Mouse (Mus musculus): ENCODE measurements around the gene Mlh3. TPM values are rescaled to one million over a fixed set of nuclear protein-coding genes. Genes with fewer than 3 reads are reported as not detected.
"Not testable (repeated sequence)": the region's sequence is repeated elsewhere in the genome, so short reads cannot be mapped to it uniquely, and the experiment has no call there.

The Mlh3 gene
- polyA plus RNA-seq, 1 experiment from 2014 or later: 8.7 TPM

GRCm38 (mm10) chr12:85290633-85291032 is 20.2 kb upstream of the Mlh3 start:
- H3K4me1 ChIP-seq: peaks cover 28% of the 10 kb centered on the region
- no peak for DNase-seq (ENCODE audit: extremely low spot score, low spot score)
- H3K9me3 ChIP-seq: peaks cover 19% of the 10 kb centered on the region
- H3K27me3 ChIP-seq (ENCODE audit: poor library complexity, severe bottlenecking): peaks cover 23% of the 10 kb centered on the region
- H3K4me3 ChIP-seq: no peak overlapping the region
- 85% methylated on average over 10 of the region's 10 CpGs for WGBS
- no peak overlapping the region for H3K27ac ChIP-seq
- H3K36me3 ChIP-seq (replicated peaks): no peaks in the 10 kb centered on the region; the same call in 1 of the 2 replicates

GRCm38 (mm10) chr12:85289157-85290000 is 19.0 kb upstream of the Mlh3 start:
- H3K9me3 ChIP-seq: peaks cover 13% of the 10 kb centered on the region
- H3K4me3 ChIP-seq: peak overlapping the region; percentile 65
- DNase-seq (ENCODE audit: extremely low spot score, low spot score): no peak
- peak overlapping the region; percentile 86 for H3K27ac ChIP-seq
- 61% methylated on average over 24 of the region's 24 CpGs for WGBS
- no peaks in the 10 kb centered on the region; the same call in 1 of the 2 replicates for H3K36me3 ChIP-seq (replicated peaks)
- peaks cover 28% of the 10 kb centered on the region for H3K4me1 ChIP-seq
- peaks cover 23% of the 10 kb centered on the region for H3K27me3 ChIP-seq (ENCODE audit: poor library complexity, severe bottlenecking)

- no peaks in the 10 kb centered on the region for H3K36me3 ChIP-seq (replicated peaks)
- peaks cover 23% of the 10 kb centered on the region for H3K27me3 ChIP-seq (ENCODE audit: poor library complexity, severe bottlenecking)
- peak within 1 kb of the TSS; percentile 86 for H3K27ac ChIP-seq
- H3K9me3 ChIP-seq: peaks cover 7% of the 10 kb centered on the region; the same call in 1 of the 2 replicates
- H3K4me3 ChIP-seq: peak within 1 kb of the TSS; percentile 65
- WGBS: 3% methylated on average over 31 of the region's 31 CpGs
- H3K4me1 ChIP-seq: peaks cover 28% of the 10 kb centered on the region
- DNase-seq (ENCODE audit: extremely low spot score, low spot score): peak; percentile 94
These were observed 18.2 kb upstream of the Mlh3 start, which contains the start of gene Zc2hc1c for GRCm38 (mm10) chr12:85288486-85289156. Zc2hc1c (plus strand) TSS chr12:85288591.

- H3K27ac ChIP-seq: peak within 1 kb of the TSS; percentile 86
- no peak for DNase-seq (ENCODE audit: extremely low spot score, low spot score)
- WGBS: 8% methylated on average over 21 of the region's 21 CpGs
These were observed 17.5 kb upstream of the Mlh3 start, which contains the start of gene Acyp1 for GRCm38 (mm10) chr12:85287809-85288485. Acyp1 (minus strand) TSS chr12:85288438.

GRCm38 (mm10) chr12:85286941-85287340 is 16.5 kb upstream of the Mlh3 start:
- 28% methylated on average over 5 of the region's 5 CpGs for WGBS
- DNase-seq (ENCODE audit: extremely low spot score, low spot score): no peak

More at GRCm38 (mm10) chr12:85287809-85288485, 17.5 kb upstream of the Mlh3 start, which contains the start of gene Acyp1:
- H3K27me3 ChIP-seq (ENCODE audit: poor library complexity, severe bottlenecking): peaks cover 23% of the 10 kb centered on the region
- peaks cover under 1% of the 10 kb centered on the region; the same call in 1 of the 2 replicates for H3K9me3 ChIP-seq
- no peaks in the 10 kb centered on the region for H3K36me3 ChIP-seq (replicated peaks)
- H3K4me1 ChIP-seq: peaks cover 28% of the 10 kb centered on the region
- peak within 1 kb of the TSS; percentile 65 for H3K4me3 ChIP-seq

GRCm38 (mm10) chr12:85284996-85285395 is 14.6 kb upstream of the Mlh3 start:
- Histone ChIP-seq H3K4me3 (no peak overlapping the region), H3K4me1 (peaks cover 33% of the 10 kb centered on the region), H3K27me3 (ENCODE audit: poor library complexity, severe bottlenecking) (peaks cover 13% of the 10 kb centered on the region), H3K9me3 (no peaks in the 10 kb centered on the region), H3K27ac (no peak overlapping the region), H3K36me3 (replicated peaks) (no peaks in the 10 kb centered on the region)
- WGBS: 91% methylated on average over 4 of the region's 4 CpGs
- no peak for DNase-seq (ENCODE audit: extremely low spot score, low spot score)

More at GRCm38 (mm10) chr12:85286941-85287340, 16.5 kb upstream of the Mlh3 start:
- Histone ChIP-seq H3K27me3 (ENCODE audit: poor library complexity, severe bottlenecking) (peaks cover 23% of the 10 kb centered on the region), H3K36me3 (replicated peaks) (no peaks in the 10 kb centered on the region), H3K27ac (no peak overlapping the region), H3K4me1 (peaks cover 25% of the 10 kb centered on the region), H3K9me3 (no peaks in the 10 kb centered on the region), H3K4me3 (no peak overlapping the region)

- Histone ChIP-seq H3K36me3 (replicated peaks) (no peaks in the 10 kb centered on the region), H3K27ac (no peak overlapping the region), H3K4me1 (peaks cover 36% of the 10 kb centered on the region), H3K9me3 (no peaks in the 10 kb centered on the region), H3K4me3 (no peak overlapping the region), H3K27me3 (ENCODE audit: poor library complexity, severe bottlenecking) (peaks cover 7% of the 10 kb centered on the region)
- 74% methylated on average over 8 of the region's 8 CpGs for WGBS
- DNase-seq (ENCODE audit: extremely low spot score, low spot score): no peak
These were observed 13.9 kb upstream of the Mlh3 start for GRCm38 (mm10) chr12:85284331-85284730.

- H3K4me3 ChIP-seq; H3K27me3 ChIP-seq (ENCODE audit: poor library complexity, severe bottlenecking); DNase-seq (ENCODE audit: extremely low spot score, low spot score); H3K27ac ChIP-seq; H3K9me3 ChIP-seq; H3K36me3 ChIP-seq (replicated peaks): not testable (repeated sequence)
- 96% methylated on average over 2 of the region's 4 CpGs for WGBS
- H3K4me1 ChIP-seq: peaks cover 23% of the 10 kb centered on the region
These were observed 11.4 kb upstream of the Mlh3 start for GRCm38 (mm10) chr12:85281756-85282155.

GRCm38 (mm10) chr12:85280845-85281651 is 10.6 kb upstream of the Mlh3 start:
- DNase-seq (ENCODE audit: extremely low spot score, low spot score): no peak
- Histone ChIP-seq H3K4me3 (peak overlapping the region; percentile 83), H3K27me3 (ENCODE audit: poor library complexity, severe bottlenecking) (no peaks in the 10 kb centered on the region), H3K9me3 (no peaks in the 10 kb centered on the region), H3K4me1 (peaks cover 23% of the 10 kb centered on the region), H3K36me3 (replicated peaks) (no peaks in the 10 kb centered on the region), H3K27ac (no peak overlapping the region)
- 66% methylated on average over 12 of the region's 12 CpGs for WGBS

GRCm38 (mm10) chr12:85280105-85280844 is 9.9 kb upstream of the Mlh3 start:
- DNase-seq (ENCODE audit: extremely low spot score, low spot score): peak; percentile 96
- peak overlapping the region; percentile 83 for H3K4me3 ChIP-seq
- H3K27me3 ChIP-seq (ENCODE audit: poor library complexity, severe bottlenecking): no peaks in the 10 kb centered on the region
- peaks cover 6% of the 10 kb centered on the region for H3K36me3 ChIP-seq (replicated peaks)
- H3K4me1 ChIP-seq: peaks cover 23% of the 10 kb centered on the region
- H3K27ac ChIP-seq: peak overlapping the region; percentile 91
- H3K9me3 ChIP-seq: no peaks in the 10 kb centered on the region
- under 1% methylated on average over 31 of the region's 31 CpGs for WGBS

GRCm38 (mm10) chr12:85279396-85280080 is 9.1 kb upstream of the Mlh3 start:
- H3K36me3 ChIP-seq (replicated peaks): peaks cover 14% of the 10 kb centered on the region
- H3K9me3 ChIP-seq: no peaks in the 10 kb centered on the region
- peak overlapping the region; percentile 83 for H3K4me3 ChIP-seq
- H3K27ac ChIP-seq: peak overlapping the region; percentile 91
- H3K4me1 ChIP-seq: peaks cover 23% of the 10 kb centered on the region
- WGBS: 6% methylated on average over 10 of the region's 10 CpGs
- H3K27me3 ChIP-seq (ENCODE audit: poor library complexity, severe bottlenecking): no peaks in the 10 kb centered on the region
- no peak for DNase-seq (ENCODE audit: extremely low spot score, low spot score)

Measured in forebrain, embryonic 10.5 days (tissue).